Mouse (Mus musculus) testis, adult 2 months (tissue): Measurements from ENCODE around the gene Rasa2. TPM values are rescaled to one million over a fixed set of nuclear protein-coding genes. Genes with fewer than 3 reads are reported as not detected.
A peak's percentile ranks its signal among the peaks of the same experiment; 100 is the strongest.
"Not testable (repeated sequence)": the region's sequence is repeated elsewhere in the genome, so short reads cannot be mapped to it uniquely, and the experiment has no call there.

ENCODE experiments used
- H3K27ac ChIP-seq: fragments of 200-500 bp; 2 replicates; pipeline ENCODE4 v1.5.1; 2012; ENCODE audit warnings: low read depth, low read length; ENCODE audit not compliant: control insufficient read depth, insufficient read depth
- H3K27me3 ChIP-seq: fragments of 200-500 bp; 2 replicates; pipeline ENCODE4 v1.6.1; 2012; ENCODE audit warnings: mild to moderate bottlenecking, low read length, moderate library complexity; ENCODE audit not compliant: control insufficient read depth, insufficient read depth
- H3K36me3 ChIP-seq: fragments of 200-500 bp; 2 replicates; pipeline ENCODE4 v1.6.1; 2012; ENCODE audit warnings: mild to moderate bottlenecking, low read length; ENCODE audit not compliant: control insufficient read depth, insufficient read depth
- H3K4me1 ChIP-seq: fragments of 200-500 bp; 2 replicates; pipeline ENCODE4 v1.6.1; 2012; ENCODE audit warnings: low read length; ENCODE audit not compliant: control insufficient read depth, insufficient read depth
- H3K4me3 ChIP-seq: fragments of 200-500 bp; 2 replicates; pipeline ENCODE4 v1.5.1; 2012; ENCODE audit warnings: low read depth, mild to moderate bottlenecking, low read length, moderate library complexity, mixed read lengths; ENCODE audit not compliant: control insufficient read depth
- CTCF ChIP-seq: fragments of 200-500 bp; IDR thresholded peaks from 2 replicates; pipeline ENCODE4 v1.5.1; 2012; ENCODE audit warnings: low read depth, mild to moderate bottlenecking, inconsistent platforms, low read length, moderate library complexity; ENCODE audit not compliant: control insufficient read depth, insufficient read depth, insufficient replicate concordance
- POLR2A ChIP-seq: fragments of 200-500 bp; IDR thresholded peaks from 2 replicates; pipeline ENCODE4 v1.6.1; 2012; ENCODE audit warnings: low read depth, mild to moderate bottlenecking, inconsistent platforms, low read length, moderate library complexity; ENCODE audit not compliant: control insufficient read depth
- polyA plus RNA-seq: library from polyadenylated mRNA; depleted of rRNA; stranded (reverse); fragments of >200 nt; gene quantifications from 2 replicates; pipeline ENCODE4 v1.2.3, GENCODE M21; 2012

Gene Rasa2
- polyA plus RNA-seq, 1 experiment = 1.8 TPM

DNA sequence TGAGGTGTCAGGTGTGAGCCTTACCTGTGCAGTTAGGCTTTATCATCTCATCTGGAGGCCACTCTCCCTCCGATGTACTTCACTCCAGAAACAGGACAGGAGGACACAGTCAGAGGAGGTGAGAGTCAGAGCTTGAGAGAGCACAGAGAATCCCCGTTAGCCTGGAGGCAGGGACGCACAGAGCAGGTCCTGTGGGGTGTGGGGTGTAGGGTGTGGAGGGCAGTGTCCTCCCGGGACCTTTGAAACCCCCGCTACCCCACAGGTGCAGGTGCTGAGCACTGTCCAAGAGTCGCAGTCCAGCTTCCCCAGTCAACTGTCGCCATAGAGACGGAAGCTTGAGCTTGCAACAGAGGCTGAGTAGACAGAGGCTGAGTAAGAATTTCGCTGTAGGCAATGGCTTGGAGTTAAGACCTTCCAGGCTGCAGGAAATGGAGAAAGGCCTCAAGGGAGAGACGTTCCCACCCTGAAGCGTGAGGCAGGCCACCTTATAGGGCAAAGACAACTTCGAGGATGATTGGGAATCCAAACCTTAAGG is 106.4 kb downstream of the Rasa2 start, which contains the start of gene Gm28729:
Gene Gm28729, minus strand, starts transcription at position 293 of the 535 bp plus-strand sequence.
- Histone ChIP-seq H3K27ac (no peak within 1 kb of the TSS), H3K36me3 (no peaks in the 10 kb centered on the region), H3K27me3 (no peaks in the 10 kb centered on the region), H3K4me1 (peaks cover 7% of the 10 kb centered on the region), H3K4me3 (peak within 1 kb of the TSS; percentile 75)
- TF ChIP-seq CTCF (no peak), POLR2A (no peak; the same call in 1 of the 2 replicates)

DNA sequence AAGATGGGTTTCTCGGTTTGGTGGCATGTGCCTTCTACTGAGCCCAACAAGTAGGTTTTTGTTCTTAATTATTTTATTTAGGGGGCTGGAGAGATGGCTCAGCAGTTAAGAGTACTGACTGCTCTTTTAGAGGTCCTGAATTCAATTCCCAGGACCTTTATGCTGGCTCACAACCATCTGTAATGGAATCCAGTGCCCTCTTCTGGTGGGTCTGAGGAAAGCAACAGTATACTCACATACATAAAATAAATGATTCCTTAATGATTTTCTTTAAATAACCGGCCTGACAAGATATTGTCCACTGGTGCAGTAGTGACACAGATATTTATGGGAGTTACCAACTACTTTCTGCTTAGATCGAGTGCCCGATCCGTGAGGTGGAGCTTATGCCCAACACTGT is 108.3 kb downstream of the Rasa2 start:
- no peak overlapping the region for H3K27ac ChIP-seq
- no peaks in the 10 kb centered on the region for H3K36me3 ChIP-seq
- TF ChIP-seq CTCF (no peak), POLR2A (no peak)
- no peak overlapping the region for H3K4me3 ChIP-seq
- H3K4me1 ChIP-seq = peaks cover 7% of the 10 kb centered on the region
- H3K27me3 ChIP-seq = no peaks in the 10 kb centered on the region

DNA sequence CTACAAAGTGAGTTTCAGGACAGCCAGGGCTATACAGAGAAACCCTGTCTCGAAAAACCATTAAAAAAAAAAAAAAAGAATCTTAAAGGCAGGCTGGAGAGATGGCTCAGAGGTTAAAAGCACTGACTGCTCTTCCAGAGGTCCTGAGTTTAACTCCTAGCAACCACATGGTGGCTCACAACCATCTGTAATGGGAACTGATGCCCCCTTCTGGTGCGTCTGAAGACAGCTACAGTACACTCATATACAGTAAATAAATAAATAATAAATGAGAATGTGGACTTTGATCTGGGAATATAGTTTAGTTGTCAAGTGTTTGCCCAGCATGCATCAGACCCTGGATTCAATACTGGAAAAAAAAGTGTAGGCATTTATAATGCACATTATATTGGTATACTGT is 109.8 kb downstream of the Rasa2 start:
- not testable (repeated sequence) for H3K4me1 ChIP-seq, H3K27me3 ChIP-seq, H3K4me3 ChIP-seq, H3K36me3 ChIP-seq, H3K27ac ChIP-seq

DNA sequence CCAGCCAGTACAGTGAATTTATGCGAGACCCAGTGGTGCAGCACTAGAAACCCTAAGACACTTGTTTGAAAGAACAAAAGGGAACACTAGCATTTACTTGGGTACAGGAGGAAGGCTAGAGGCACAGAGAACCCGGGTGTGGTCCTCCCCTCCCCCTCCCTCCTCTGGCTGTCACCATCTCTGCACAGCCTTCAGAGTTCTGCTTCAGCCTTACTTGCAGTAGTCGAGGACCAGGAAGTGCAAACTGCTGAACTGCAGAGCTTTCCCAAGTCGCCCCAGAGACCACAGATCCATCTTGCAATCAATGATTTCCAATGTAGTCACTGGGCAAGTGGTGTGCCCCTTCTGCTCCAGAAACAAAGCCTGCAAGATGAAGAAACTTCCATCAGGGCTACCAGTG is 114.0 kb downstream of the Rasa2 start:
- TF ChIP-seq POLR2A = no peak
- no peak for TF ChIP-seq CTCF
- no peak overlapping the region for H3K27ac ChIP-seq
- H3K27me3 ChIP-seq = no peaks in the 10 kb centered on the region
- H3K36me3 ChIP-seq = no peaks in the 10 kb centered on the region
- no peaks in the 10 kb centered on the region for H3K4me1 ChIP-seq
- H3K4me3 ChIP-seq = no peak overlapping the region

DNA sequence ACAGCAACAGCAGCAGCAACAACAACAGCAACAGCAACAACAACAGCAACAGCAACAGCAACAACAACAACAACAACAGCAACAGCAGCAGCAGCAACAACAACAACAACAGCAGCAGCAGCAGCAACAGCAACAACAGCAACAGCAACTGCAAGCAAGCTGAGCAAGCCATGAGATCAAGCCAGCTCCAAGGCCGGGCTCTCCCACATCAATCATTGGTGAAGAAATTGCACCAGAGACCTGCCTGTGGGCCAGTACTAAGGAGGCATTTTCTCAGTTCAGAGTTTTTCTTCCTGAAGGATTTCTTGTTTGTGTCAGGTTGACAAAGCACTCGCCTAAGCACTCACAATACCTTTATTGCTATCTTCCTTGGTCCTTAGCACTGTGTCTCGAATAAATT is 114.6 kb downstream of the Rasa2 start:
- Histone ChIP-seq H3K27me3 (no peaks in the 10 kb centered on the region), H3K27ac (no peak overlapping the region), H3K4me3 (no peak overlapping the region), H3K4me1 (no peaks in the 10 kb centered on the region), H3K36me3 (no peaks in the 10 kb centered on the region)
- no peak for TF ChIP-seq POLR2A
- no peak for TF ChIP-seq CTCF

DNA sequence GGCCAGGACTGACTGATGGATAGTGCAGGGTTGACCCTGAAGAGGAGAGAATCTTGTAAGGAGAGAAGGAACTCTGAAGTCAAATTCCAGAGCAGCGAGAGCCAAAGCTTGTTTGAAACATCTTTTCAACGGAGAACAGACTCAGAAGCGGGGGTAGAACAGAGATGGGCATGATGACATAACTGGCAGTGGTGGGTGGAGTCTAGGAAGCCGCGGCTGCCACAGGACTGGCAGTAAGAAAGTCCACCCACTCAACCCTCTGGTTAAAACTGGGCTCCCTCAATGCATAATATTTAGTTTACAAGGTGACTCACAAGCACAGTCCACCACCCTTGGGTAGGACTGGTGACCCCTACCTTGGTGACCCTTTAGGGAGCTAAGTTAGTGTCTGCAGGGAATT is 115.7 kb downstream of the Rasa2 start:
- TF ChIP-seq CTCF = no peak
- TF ChIP-seq POLR2A = no peak
- no peaks in the 10 kb centered on the region for H3K27me3 ChIP-seq
- no peaks in the 10 kb centered on the region for H3K36me3 ChIP-seq
- H3K27ac ChIP-seq = no peak overlapping the region
- H3K4me3 ChIP-seq = no peak overlapping the region
- H3K4me1 ChIP-seq = no peaks in the 10 kb centered on the region

DNA sequence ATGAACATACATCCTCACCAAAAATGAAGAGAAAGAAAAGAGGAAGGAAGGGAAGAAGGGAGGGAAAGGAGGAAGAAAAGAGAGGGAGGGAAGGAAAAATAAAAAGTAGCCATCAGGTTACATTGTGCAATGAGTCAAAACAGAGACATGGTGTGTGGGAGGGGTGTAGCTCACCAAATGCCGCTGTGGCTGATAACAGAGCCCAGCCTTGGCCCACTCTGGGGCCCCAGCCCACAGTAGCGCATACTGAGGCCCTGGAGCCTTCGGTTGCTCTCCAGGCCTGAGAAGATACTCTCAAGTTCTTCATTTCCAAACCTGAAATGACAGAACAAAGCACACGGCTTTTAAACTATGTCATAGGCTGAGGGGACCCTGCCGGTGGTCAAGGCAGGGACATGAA is 117.1 kb downstream of the Rasa2 start:
- no peaks in the 10 kb centered on the region for H3K27me3 ChIP-seq
- H3K27ac ChIP-seq = no peak overlapping the region
- TF ChIP-seq POLR2A = no peak
- TF ChIP-seq CTCF = no peak

DNA sequence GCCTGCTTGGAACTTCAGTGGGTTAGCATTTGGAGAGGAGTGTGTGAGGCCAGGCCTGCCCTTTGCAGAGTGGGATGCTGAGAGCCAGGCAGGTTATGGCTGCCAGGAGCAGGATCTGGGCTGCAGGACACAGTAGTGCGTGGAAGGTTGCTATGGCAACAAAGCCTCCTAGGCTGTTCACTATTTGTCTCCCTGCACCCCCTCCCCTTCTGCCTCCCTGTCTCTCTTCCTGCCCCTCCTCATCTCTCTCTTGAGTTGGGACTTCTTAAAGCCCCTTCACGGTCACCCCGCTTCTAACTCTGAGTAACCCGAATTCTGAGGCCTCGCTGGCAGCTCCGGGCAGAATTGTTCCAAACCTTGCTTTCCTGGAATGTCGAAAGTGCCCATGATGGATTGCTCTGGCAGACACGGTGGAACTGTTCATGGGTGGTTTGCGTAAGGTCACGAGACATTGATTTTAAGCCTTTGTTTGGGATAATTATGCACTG is 125.4 kb downstream of the Rasa2 start:
- Histone ChIP-seq H3K27me3 (no peaks in the 10 kb centered on the region), H3K4me3 (no peak overlapping the region), H3K27ac (no peak overlapping the region), H3K36me3 (no peaks in the 10 kb centered on the region), H3K4me1 (peaks cover 5% of the 10 kb centered on the region)
- TF ChIP-seq POLR2A (no peak), CTCF (no peak)

More for the DNA sequence above, 117.1 kb downstream of the Rasa2 start:
- Histone ChIP-seq H3K4me1 (no peaks in the 10 kb centered on the region), H3K4me3 (no peak overlapping the region), H3K36me3 (no peaks in the 10 kb centered on the region)
